Mouse (Mus musculus) liver (tissue): ENCODE results near the gene Gnaq.

Source experiments
- DNase-seq: peaks from one replicate; pipeline ENCODE4 v3.0.0-alpha.2; 2020; ENCODE audit warnings: mixed read lengths

The Gnaq gene

GRCm38 (mm10) chr19:16204776-16205680 lies 72.4 kb downstream of the Gnaq start:
- DNase-seq: no peak

GRCm38 (mm10) chr19:16209616-16210015 lies 77.0 kb downstream of the Gnaq start:
- no peak for DNase-seq

- no peak for DNase-seq
Observed at GRCm38 (mm10) chr19:16214946-16215345, 82.3 kb downstream of the Gnaq start.

- DNase-seq: no peak
Observed at GRCm38 (mm10) chr19:16215430-16216016, 82.9 kb downstream of the Gnaq start.

GRCm38 (mm10) chr19:16219978-16220377 lies 87.3 kb downstream of the Gnaq start:
- no peak for DNase-seq

GRCm38 (mm10) chr19:16222526-16222925 lies 89.9 kb downstream of the Gnaq start:
- DNase-seq: no peak

GRCm38 (mm10) chr19:16223126-16223525 lies 90.5 kb downstream of the Gnaq start:
- no peak for DNase-seq

- no peak for DNase-seq
Observed at GRCm38 (mm10) chr19:16224831-16225230, 92.2 kb downstream of the Gnaq start.

- no peak for DNase-seq
Observed at GRCm38 (mm10) chr19:16231584-16231983, 99.0 kb downstream of the Gnaq start.

GRCm38 (mm10) chr19:16235594-16235993 lies 103.0 kb downstream of the Gnaq start:
- DNase-seq: no peak

- DNase-seq: no peak
Observed at GRCm38 (mm10) chr19:16237034-16237433, 104.4 kb downstream of the Gnaq start.

- no peak for DNase-seq
Observed at GRCm38 (mm10) chr19:16238072-16238471, 105.4 kb downstream of the Gnaq start.

- DNase-seq: no peak
Observed at GRCm38 (mm10) chr19:16238512-16238911, 105.9 kb downstream of the Gnaq start.

GRCm38 (mm10) chr19:16242708-16243107 lies 110.1 kb downstream of the Gnaq start:
- no peak for DNase-seq

GRCm38 (mm10) chr19:16249025-16249424 lies 116.4 kb downstream of the Gnaq start:
- no peak for DNase-seq

- no peak for DNase-seq
Observed at GRCm38 (mm10) chr19:16250921-16251320, 118.3 kb downstream of the Gnaq start.

- no peak for DNase-seq
Observed at GRCm38 (mm10) chr19:16251819-16252218, 119.2 kb downstream of the Gnaq start.

GRCm38 (mm10) chr19:16252696-16253095 lies 120.1 kb downstream of the Gnaq start:
- no peak for DNase-seq

- DNase-seq: no peak
Observed at GRCm38 (mm10) chr19:16254881-16255280, 122.2 kb downstream of the Gnaq start.

GRCm38 (mm10) chr19:16255294-16255693 lies 122.7 kb downstream of the Gnaq start:
- no peak for DNase-seq

- no peak for DNase-seq
Observed at GRCm38 (mm10) chr19:16258766-16259355, 126.2 kb downstream of the Gnaq start.

- DNase-seq: no peak
Observed at GRCm38 (mm10) chr19:16259786-16260434, 127.3 kb downstream of the Gnaq start.

GRCm38 (mm10) chr19:16260435-16260832 lies 127.8 kb downstream of the Gnaq start:
- no peak for DNase-seq
